Mouse (Mus musculus): ENCODE measurements around the gene Clec2g. TPM values are rescaled to one million over a fixed set of nuclear protein-coding genes. Genes with fewer than 3 reads are reported as not detected.

Gene Clec2g
- polyA plus RNA-seq, 1 experiment from 2014 or later = 3.8 TPM

GRCm38 (mm10) chr6:128992337-128992736, 58.2 kb downstream of the Clec2g start:
- H3K27ac ChIP-seq (replicated peaks) = peak overlapping the region; percentile 64
- H3K4me1 ChIP-seq (replicated peaks; ENCODE audit: control insufficient read depth, insufficient read depth) = no peaks in the 10 kb centered on the region
- no peak overlapping the region for H3K9ac ChIP-seq (ENCODE audit: low read length)
- TF ChIP-seq CTCF (IDR thresholded peaks at IDR 0.05; ENCODE audit: low read depth) (no peak), EP300 (optimal IDR thresholded peaks at IDR 0.05) (no peak)
- ATAC-seq (ENCODE audit: low FRiP score, low TSS enrichment) (no peak), DNase-seq (ENCODE audit: low spot score) (no peak)
- no peak overlapping the region for H3K4me3 ChIP-seq (ENCODE audit: low read depth, low read length)
- H3K9me3 ChIP-seq (ENCODE audit: control insufficient read depth, low read length) = no peaks in the 10 kb centered on the region
- H3K27me3 ChIP-seq (ENCODE audit: control insufficient read depth, insufficient read depth, low read length) = no peaks in the 10 kb centered on the region
- 58% methylated on average over 2 of the region's 2 CpGs for WGBS
- no peak overlapping the region for H3K4me2 ChIP-seq (replicated peaks; ENCODE audit: low read depth)
- H3K36me3 ChIP-seq (ENCODE audit: control insufficient read depth, insufficient read depth, low read length) = no peaks in the 10 kb centered on the region

GRCm38 (mm10) chr6:128992753-128993152, 58.6 kb downstream of the Clec2g start:
- WGBS = 44% methylated on average over 3 of the region's 3 CpGs
- H3K27ac ChIP-seq (replicated peaks) = peak overlapping the region; percentile 64
- ATAC-seq (ENCODE audit: low FRiP score, low TSS enrichment) (peak; percentile 66), DNase-seq (ENCODE audit: low spot score) (no peak)
- no peaks in the 10 kb centered on the region for H3K27me3 ChIP-seq (ENCODE audit: control insufficient read depth, insufficient read depth, low read length)
- no peak overlapping the region for H3K4me3 ChIP-seq (ENCODE audit: low read depth, low read length)
- no peak for TF ChIP-seq EP300 (optimal IDR thresholded peaks at IDR 0.05)
- TF ChIP-seq CTCF (IDR thresholded peaks at IDR 0.05; ENCODE audit: low read depth) = no peak
- no peaks in the 10 kb centered on the region for H3K36me3 ChIP-seq (ENCODE audit: control insufficient read depth, insufficient read depth, low read length)
- peak overlapping the region; percentile 12; the same call in 1 of the 2 replicates for H3K4me2 ChIP-seq (replicated peaks; ENCODE audit: low read depth)
- H3K9ac ChIP-seq (ENCODE audit: low read length) = no peak overlapping the region
- no peaks in the 10 kb centered on the region for H3K4me1 ChIP-seq (replicated peaks; ENCODE audit: control insufficient read depth, insufficient read depth)
- H3K9me3 ChIP-seq (ENCODE audit: control insufficient read depth, low read length) = no peaks in the 10 kb centered on the region

- ATAC-seq (ENCODE audit: low FRiP score, low TSS enrichment) (peak; percentile 35; the same call in 1 of the 2 replicates), DNase-seq (ENCODE audit: low spot score) (no peak)
- no peak overlapping the region for H3K9ac ChIP-seq (ENCODE audit: low read length)
- no peaks in the 10 kb centered on the region for H3K9me3 ChIP-seq (ENCODE audit: control insufficient read depth, low read length)
- no peaks in the 10 kb centered on the region for H3K36me3 ChIP-seq (ENCODE audit: control insufficient read depth, insufficient read depth, low read length)
- TF ChIP-seq EP300 (optimal IDR thresholded peaks at IDR 0.05) (no peak), CTCF (IDR thresholded peaks at IDR 0.05; ENCODE audit: low read depth) (no peak)
- H3K27ac ChIP-seq (replicated peaks) = peak overlapping the region; percentile 59
- H3K4me2 ChIP-seq (replicated peaks; ENCODE audit: low read depth) = peak overlapping the region; percentile 12; the same call in 1 of the 2 replicates
- no peak overlapping the region for H3K4me3 ChIP-seq (ENCODE audit: low read depth, low read length)
- H3K4me1 ChIP-seq (replicated peaks; ENCODE audit: control insufficient read depth, insufficient read depth) = no peaks in the 10 kb centered on the region
- WGBS = 49% methylated on average over 2 of the region's 2 CpGs
- no peaks in the 10 kb centered on the region for H3K27me3 ChIP-seq (ENCODE audit: control insufficient read depth, insufficient read depth, low read length)
Observed at GRCm38 (mm10) chr6:128993221-128993620, 59.0 kb downstream of the Clec2g start.

GRCm38 (mm10) chr6:128994336-128994735, 60.2 kb downstream of the Clec2g start:
- Histone ChIP-seq H3K4me2 (replicated peaks; ENCODE audit: low read depth) (no peak overlapping the region), H3K27ac (replicated peaks) (no peak overlapping the region), H3K4me1 (replicated peaks; ENCODE audit: control insufficient read depth, insufficient read depth) (no peaks in the 10 kb centered on the region), H3K27me3 (ENCODE audit: control insufficient read depth, insufficient read depth, low read length) (no peaks in the 10 kb centered on the region), H3K9ac (ENCODE audit: low read length) (no peak overlapping the region), H3K9me3 (ENCODE audit: control insufficient read depth, low read length) (no peaks in the 10 kb centered on the region), H3K36me3 (ENCODE audit: control insufficient read depth, insufficient read depth, low read length) (no peaks in the 10 kb centered on the region), H3K4me3 (ENCODE audit: low read depth, low read length) (no peak overlapping the region)
- DNase-seq (ENCODE audit: low spot score) = no peak
- TF ChIP-seq EP300 (optimal IDR thresholded peaks at IDR 0.05) = no peak
- TF ChIP-seq CTCF (IDR thresholded peaks at IDR 0.05; ENCODE audit: low read depth) = no peak
- WGBS = 61% methylated on average over 4 of the region's 4 CpGs
- ATAC-seq (ENCODE audit: low FRiP score, low TSS enrichment) = no peak

GRCm38 (mm10) chr6:128994742-128995141, 60.6 kb downstream of the Clec2g start:
- no peak for ATAC-seq (ENCODE audit: low FRiP score, low TSS enrichment)
- Histone ChIP-seq H3K4me2 (replicated peaks; ENCODE audit: low read depth) (no peak overlapping the region), H3K27me3 (ENCODE audit: control insufficient read depth, insufficient read depth, low read length) (no peaks in the 10 kb centered on the region), H3K9me3 (ENCODE audit: control insufficient read depth, low read length) (no peaks in the 10 kb centered on the region), H3K27ac (replicated peaks) (no peak overlapping the region), H3K36me3 (ENCODE audit: control insufficient read depth, insufficient read depth, low read length) (no peaks in the 10 kb centered on the region), H3K4me1 (replicated peaks; ENCODE audit: control insufficient read depth, insufficient read depth) (no peaks in the 10 kb centered on the region), H3K9ac (ENCODE audit: low read length) (no peak overlapping the region), H3K4me3 (ENCODE audit: low read depth, low read length) (no peak overlapping the region)
- 64% methylated on average over 5 of the region's 5 CpGs for WGBS
- no peak for DNase-seq (ENCODE audit: low spot score)
- TF ChIP-seq EP300 (optimal IDR thresholded peaks at IDR 0.05) = no peak
- TF ChIP-seq CTCF (IDR thresholded peaks at IDR 0.05; ENCODE audit: low read depth) = no peak

GRCm38 (mm10) chr6:128995250-128996053, 61.3 kb downstream of the Clec2g start:
- DNase-seq (ENCODE audit: low spot score) = no peak
- no peak overlapping the region for H3K4me3 ChIP-seq (ENCODE audit: low read depth, low read length)
- TF ChIP-seq CTCF (IDR thresholded peaks at IDR 0.05; ENCODE audit: low read depth) (no peak), EP300 (optimal IDR thresholded peaks at IDR 0.05) (no peak)
- ATAC-seq (ENCODE audit: low FRiP score, low TSS enrichment) = no peak; the same call in 1 of the 2 replicates
- H3K9me3 ChIP-seq (ENCODE audit: control insufficient read depth, low read length) = no peaks in the 10 kb centered on the region
- no peaks in the 10 kb centered on the region for H3K27me3 ChIP-seq (ENCODE audit: control insufficient read depth, insufficient read depth, low read length)
- H3K36me3 ChIP-seq (ENCODE audit: control insufficient read depth, insufficient read depth, low read length) = no peaks in the 10 kb centered on the region
- H3K27ac ChIP-seq (replicated peaks) = peak overlapping the region; percentile 61; the same call in 1 of the 2 replicates
- H3K9ac ChIP-seq (ENCODE audit: low read length) = no peak overlapping the region
- 54% methylated on average over 7 of the region's 7 CpGs for WGBS
- no peaks in the 10 kb centered on the region for H3K4me1 ChIP-seq (replicated peaks; ENCODE audit: control insufficient read depth, insufficient read depth)
- H3K4me2 ChIP-seq (replicated peaks; ENCODE audit: low read depth) = no peak overlapping the region
